Mouse (Mus musculus) heart, postnatal 10 days (tissue): ENCODE measurements around the gene Supt5. TPM values are rescaled to one million over a fixed set of nuclear protein-coding genes. Genes with fewer than 3 reads are reported as not detected.
"Not testable (repeated sequence)": the region's sequence is repeated elsewhere in the genome, so short reads cannot be mapped to it uniquely, and the experiment has no call there.

Experiments
- DNase-seq, 2 experiments: peaks; one replicate each; pipeline ENCODE4 v3.0.0; 2021
- intact Hi-C: fragments of 180-260 bp; cut with DNase I; formaldehyde crosslinking; loops from one replicate; pipeline ENCODE4 v1.15.1; 2025
- total RNA-seq, 2 experiments: library from RNA; stranded (reverse); gene quantifications; 2 replicates each; pipeline ENCODE4 v1.2.3; 2021

The Supt5 gene
- total RNA-seq = 10 to 100 TPM; 60.7 to 61.1 TPM

DNA sequence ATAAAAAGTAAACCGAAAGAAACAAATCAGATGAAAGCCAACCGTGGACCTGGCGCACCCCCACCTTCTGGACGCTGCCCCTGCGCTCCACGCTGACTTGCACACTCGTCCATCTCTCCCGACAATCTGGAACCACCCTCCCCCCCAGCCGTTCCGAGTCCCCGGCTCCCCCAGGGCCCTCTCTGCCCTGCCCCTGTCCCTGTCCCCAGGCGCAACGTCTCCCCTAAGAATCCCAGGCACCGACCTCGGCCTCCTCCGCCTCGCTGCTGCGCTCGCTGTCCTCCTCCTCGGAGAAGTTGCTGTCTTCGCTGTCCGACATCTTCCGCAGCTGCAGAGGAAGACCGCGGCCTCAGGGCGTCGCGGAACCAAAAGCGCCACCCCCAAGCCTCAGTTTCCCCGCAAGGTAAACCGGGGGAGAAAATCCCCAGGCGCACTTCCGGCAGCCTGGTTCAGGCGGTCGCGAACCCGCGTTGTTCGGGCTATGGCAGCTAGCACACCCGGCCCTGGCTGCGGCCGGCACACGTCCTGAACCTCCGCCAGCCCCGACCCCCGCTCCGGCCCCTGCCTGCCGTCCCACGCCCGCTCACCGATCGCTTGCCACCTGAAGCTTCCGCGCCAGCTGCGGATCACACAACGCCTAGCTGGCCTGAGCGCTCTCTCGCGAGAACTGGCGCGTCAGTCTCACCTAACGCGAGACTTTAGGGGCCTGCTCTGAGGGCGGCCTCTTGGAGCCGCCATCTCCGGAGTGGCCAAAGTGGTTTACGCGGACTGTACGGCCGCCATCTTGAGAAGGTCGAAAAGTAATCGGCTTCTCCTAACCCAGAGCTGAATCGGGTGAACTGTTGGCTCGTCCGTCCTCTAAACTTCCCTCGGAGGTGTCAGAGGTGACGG is at the start of gene Supt5:
Supt5 (minus strand) TSS at position 639 of the 891 bp plus-strand sequence.
- DNase-seq = peak; percentile 98 to 99
- intact Hi-C loops = no loop called here

DNA sequence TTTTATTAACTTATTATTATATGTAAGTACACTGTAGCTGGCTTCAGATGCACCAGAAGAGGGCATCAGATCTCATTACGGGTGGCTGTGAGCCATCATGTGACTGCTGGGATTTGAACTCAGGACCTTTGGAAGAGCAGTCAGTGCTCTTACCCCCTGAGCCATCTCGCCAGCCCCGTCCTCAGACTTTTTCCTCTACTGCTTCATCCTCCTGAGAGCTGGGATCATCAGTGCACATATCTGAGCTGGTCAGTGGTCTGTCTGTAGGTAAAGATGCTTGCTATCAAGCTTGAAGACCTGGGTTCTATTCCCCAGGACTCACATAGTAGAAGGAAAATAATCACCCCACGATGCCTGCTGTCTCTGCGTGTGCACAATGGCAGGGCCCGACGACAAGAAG is 48.8 kb upstream of the Supt5 start:
- intact Hi-C loops, DNase-seq: not testable (repeated sequence)

DNA sequence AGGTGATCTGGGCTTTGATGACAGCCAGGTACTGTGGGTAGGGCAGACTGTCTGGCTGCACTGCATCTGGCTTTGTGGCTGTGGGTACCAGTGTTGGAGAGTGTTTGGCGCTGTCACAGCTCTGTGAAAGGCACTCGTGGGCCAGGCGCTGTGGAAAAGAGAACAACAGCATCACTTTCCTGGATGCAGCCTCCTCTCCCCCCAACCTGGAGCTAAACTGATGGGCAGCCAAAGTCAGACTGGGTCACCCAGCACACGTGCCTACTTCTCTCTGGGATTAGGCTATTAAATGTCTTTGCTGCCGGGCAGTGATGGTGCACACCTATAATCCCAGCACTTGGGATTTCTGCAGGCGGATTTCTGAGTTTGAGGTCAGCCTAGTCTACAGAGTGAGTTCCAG is 48.3 kb upstream of the Supt5 start:
- intact Hi-C loops = loop anchor here (1.0 kb wide), 1 partner anchor 14 kb away; no protein-coding TSS in a partner anchor
- DNase-seq = not testable (repeated sequence)

DNA sequence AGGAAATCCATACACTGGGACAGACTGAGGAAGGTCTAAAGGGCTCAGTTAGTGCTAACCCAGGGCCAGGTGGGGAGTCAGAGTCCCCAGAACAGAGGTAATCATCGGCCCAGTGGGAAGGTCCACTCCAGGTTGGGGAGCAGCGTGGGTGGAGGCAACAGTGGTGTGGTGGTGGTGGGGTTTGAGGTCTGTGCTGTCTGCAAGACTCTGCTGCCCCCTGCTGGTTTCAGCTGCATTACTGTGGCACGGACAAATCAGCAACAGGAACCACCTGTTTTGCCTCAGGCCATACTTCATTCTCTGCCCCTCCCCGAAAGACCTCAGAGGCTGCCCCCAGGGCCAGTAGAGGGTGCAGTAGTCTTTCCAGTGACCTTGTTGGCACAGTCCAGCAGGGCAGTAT is 47.9 kb upstream of the Supt5 start:
- intact Hi-C loops = loop anchor here (1.0 kb wide), 1 partner anchor 13 kb away; no protein-coding TSS in a partner anchor
- peak; percentile 88 to 94 for DNase-seq

DNA sequence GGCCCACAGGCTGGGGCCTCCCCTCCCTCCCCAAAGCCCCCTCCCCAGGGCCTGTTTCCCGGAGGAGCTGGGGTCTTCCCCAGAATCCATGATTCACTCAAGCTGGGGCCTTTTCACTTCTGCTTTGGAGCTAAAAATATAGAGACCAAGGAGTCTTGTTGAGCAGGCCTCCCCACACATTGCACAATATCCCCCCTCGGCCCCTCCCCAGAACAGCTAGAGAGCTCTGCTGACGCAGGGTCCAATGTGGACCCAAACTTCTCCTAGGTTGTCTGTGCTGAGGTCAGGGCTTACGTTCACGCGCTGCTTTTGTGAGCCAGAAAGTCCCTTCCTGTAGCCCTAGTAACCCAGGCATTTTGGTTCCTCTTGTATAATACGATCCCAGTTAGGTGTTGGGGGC is 47.5 kb upstream of the Supt5 start:
- peak; percentile 35 to 44 for DNase-seq
- intact Hi-C loops = loop anchor here (1.0 kb wide), 1 partner anchor 13 kb away; no protein-coding TSS in a partner anchor

DNA sequence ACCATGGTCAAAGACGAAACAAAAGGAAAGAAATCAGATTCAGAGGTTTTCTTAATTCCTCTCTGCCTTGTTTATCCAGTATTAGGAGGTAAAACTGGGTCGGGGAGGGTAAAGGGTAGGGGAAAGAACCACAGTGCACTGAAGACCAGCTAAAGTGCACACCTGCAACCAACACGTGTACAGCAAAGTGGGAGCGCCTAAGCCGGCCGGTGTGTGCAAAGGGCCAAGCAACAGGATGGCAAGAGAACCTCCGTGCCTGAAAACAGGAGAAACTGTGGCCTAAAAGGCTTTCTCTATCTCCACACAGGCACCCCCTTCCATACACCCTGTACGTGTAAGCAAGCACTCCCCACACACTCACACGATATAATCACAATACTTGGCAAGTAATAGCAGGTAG is 46.6 kb upstream of the Supt5 start:
- intact Hi-C loops = no loop called here

DNA sequence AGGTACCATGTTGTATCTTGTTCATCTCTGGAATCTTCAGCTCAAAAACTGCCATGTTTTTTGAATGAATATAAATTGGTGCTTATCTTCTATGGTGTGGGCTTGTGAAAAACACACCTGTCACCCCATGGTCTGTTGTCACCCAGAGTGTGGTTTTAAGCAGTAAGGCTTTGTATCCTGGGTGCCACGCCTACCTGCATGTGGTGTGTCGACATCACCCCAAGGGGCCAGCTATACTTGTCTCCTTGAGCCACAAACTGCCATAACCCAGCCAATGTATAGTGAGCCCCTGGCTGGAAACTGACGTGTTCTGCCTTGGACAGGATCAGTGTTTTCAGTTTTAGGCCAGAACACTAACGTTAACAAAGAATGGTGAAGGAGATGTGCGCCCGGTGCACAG is 45.6 kb upstream of the Supt5 start:
- DNase-seq = no peak

More for the DNA sequence above, 46.6 kb upstream of the Supt5 start:
- DNase-seq = no peak

DNA sequence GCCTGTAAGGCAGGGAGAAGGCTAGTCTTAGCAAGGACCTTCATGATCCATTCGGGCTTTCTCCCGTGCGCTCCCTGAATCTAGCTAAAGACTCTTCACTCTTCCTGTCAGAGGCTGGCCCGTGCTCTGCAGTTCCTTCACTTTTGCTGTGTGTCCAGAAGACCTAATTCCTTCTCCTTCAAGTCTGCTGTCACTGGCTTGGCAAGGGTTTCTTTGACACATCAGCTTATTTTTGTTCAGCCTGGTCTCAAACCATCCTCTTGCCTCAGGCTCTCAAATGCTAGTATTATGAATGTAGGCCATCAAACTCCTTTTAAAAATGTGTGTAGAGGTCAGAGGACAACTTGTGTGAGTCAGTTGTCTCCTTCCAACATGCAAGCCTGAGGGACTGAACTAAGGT is 45.1 kb upstream of the Supt5 start:
- DNase-seq = no peak
- intact Hi-C loops = no loop called here

More for the DNA sequence above, 45.6 kb upstream of the Supt5 start:
- intact Hi-C loops = no loop called here

DNA sequence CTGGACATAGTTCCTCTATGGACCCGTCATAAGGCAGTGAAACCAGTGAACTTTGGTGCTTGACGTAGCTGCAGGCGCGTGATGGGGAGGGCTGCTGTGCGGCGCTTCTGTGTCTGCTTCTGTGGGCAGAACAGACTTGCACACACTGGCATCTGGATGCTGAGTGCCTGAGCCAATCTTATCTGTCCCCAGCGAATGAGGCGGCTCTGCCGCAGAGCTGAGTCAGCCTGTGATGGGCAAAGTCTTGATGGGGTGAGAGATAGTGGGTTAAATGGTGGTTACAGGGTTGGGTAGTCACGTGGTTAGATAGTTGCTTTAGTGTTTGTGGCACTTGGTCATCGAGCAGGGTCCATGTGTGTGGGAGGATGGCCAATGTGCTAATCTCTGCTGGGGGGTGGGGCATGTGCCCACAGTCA is 44.4 kb upstream of the Supt5 start:
- intact Hi-C loops = no loop called here

DNA sequence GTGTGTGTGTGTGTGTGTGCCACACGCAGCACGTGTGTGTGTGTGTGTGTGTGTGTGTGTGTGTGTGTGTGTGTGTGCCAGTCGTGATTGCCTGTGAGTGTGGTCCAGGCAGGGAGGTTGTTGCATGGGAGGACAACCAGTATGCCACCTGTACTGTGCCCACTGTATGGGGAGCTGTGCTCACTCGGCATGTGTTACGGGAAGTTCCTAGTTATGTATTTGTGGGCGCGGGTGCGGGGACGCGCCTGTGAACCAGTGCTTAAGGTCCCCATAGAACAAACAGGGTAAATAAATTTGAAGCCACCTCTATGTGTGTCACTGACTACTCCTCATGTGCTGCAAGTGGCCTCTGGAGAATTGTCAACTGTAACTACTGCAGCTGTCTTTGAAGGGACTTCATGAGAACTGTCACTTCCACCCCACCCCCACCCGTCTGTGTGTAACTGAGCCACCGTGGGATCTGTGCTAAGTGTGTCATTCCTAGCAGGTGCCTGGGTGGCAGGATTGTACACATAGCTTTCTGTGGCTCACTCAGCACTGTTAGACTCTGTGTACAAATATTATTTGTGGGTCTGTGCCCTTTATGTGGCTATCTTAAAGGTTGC is 43.9 kb upstream of the Supt5 start:
- intact Hi-C loops = no loop called here
- no peak for DNase-seq

More for the DNA sequence above, 44.4 kb upstream of the Supt5 start:
- DNase-seq = peak; percentile 47 to 60

DNA sequence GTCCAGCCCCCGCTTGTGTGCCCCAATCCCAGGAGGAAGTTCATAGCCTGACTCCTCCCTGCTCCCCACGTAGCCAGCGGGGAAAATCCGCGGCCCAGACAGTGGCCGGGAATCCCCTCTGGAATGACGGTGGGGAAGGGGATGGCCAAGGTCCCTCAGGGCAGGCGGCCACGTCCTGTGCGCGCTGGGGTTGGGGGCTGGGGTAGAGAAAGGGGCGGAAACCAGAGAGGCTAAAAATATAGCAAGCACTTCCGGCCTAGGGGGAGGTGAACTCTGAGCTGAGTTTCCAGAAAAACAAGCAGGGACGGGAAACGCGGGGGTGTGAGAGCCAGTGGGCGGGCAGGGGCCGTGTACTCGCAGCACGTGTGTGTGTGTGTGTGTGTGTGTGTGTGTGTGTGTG is 43.4 kb upstream of the Supt5 start:
- DNase-seq = peak; percentile 93
- intact Hi-C loops = no loop called here

DNA sequence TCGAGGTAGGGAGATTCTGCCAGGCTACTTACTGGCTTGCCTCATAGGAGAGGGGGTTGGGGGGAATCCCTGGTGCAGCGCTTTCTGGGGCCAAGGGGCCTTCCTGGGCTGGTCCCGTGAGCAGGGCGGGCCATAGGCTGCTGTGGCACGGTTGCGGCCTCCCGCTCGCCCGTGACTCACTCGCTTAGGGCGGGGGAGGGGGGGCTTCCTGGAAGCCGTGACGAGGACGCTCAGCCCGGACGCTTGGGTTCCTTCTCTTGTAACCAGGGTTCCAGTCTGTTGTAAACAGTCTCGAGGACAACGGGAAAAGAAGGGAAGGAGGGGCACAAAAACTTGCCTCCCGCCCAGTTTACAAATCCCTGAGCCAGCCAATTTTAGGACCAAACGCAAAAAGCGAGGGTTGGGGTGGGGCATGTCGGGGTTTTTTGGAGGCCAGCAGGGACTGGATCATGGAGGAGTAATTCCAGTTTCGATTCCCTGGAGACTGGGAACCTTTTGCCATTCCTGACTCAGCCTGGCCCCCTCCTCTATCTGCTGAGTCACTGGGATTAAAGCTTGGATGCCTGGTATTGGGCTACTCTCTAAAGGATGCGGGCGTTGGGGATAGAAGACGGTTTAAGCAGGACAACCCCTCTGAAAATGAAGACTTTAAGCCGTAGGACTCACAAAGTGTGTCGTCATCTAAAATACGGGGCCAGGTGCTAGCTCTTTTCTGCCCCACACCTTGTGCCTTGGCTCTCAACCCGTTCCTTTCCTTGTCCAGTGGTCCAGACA is 42.7 kb upstream of the Supt5 start:
- peak; percentile 87 to 89 for DNase-seq
- intact Hi-C loops = no loop called here

DNA sequence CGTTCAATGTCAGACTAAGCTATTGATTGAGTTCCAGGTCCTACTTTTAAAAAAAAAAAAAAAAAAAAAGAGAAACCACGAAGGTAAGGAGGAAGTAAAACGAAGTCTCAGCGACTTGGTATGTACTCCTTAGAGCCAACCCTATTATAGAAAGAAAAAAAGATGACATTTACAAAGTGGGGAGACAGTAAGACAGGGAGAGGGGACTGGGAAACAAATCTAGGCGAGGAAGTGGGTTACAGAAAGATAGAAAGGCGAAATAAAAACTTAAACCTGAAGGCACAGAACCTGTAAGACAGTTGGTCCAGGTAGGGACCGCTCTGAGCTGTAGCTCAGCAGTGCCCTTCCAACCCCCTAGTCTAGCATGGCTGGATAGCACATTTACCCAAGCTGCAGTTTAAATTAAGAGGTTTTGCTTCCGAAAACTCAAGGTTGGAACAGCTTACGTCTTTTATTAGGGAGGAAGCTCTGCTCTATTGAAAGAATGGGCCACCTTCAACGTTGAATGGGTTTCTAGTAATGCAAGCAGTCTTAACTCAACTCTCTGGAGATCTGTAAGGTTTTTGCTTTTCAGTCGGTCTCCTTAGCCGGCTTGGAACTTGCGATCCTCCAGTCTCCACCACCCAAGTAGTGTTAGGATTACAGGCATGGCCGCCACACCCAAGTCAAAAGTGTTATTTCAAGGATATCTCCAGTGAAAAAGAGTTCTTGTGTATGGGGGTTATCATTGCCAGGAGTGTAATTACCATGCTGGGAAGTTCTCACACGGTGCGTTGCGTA is 41.9 kb upstream of the Supt5 start, which contains the start of gene Zfp36:
Zfp36 (minus strand) TSS at position 17 of the 780 bp plus-strand sequence.
- no peak for DNase-seq
- intact Hi-C loops = no loop called here

DNA sequence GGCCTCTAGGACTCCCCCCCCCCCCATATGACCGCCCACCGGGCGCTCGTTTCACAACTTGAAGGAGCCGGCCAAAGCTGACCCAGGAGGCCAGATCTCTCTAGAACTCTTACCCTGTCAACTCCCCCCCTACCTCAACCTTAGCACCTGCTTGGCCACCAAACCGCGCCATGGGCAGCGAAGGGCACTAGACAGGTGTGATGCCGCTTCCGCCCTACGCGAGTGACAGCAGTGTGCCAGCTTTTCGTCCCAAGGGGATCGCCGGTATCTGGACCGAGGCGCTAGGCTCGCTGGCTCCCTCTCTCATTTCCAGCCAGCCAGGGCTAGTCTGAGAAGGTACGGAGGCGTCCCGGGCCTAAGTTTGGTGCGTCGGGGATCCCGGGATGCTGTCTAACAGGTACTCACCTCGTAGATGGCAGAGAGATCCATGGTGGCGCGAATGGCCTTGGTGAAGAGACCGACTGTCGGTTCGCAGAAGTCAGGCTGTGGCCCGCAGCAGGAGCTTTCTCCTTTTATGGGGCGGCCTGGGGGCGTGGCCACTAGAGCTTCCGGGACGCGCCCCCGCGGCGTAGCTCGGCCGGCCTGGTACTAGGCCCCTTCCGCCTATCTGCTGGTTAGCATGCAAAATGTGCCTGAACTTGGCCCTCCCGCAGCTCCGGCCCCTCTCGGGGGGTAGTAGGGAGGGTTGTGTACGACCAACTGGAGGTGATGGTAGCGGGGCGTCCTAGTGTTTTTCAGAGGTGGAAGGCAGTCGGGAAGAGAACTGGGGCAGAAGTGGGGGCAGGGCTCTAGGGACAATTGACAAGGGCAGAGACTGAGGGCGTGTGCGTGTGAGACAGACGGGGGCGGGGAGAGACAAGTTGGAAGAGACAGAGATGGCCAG is 40.5 kb upstream of the Supt5 start:
- intact Hi-C loops = loop anchor here (10.0 kb wide), 1 partner anchor 576 kb away; no protein-coding TSS in a partner anchor
- peak; percentile 97 for DNase-seq

DNA sequence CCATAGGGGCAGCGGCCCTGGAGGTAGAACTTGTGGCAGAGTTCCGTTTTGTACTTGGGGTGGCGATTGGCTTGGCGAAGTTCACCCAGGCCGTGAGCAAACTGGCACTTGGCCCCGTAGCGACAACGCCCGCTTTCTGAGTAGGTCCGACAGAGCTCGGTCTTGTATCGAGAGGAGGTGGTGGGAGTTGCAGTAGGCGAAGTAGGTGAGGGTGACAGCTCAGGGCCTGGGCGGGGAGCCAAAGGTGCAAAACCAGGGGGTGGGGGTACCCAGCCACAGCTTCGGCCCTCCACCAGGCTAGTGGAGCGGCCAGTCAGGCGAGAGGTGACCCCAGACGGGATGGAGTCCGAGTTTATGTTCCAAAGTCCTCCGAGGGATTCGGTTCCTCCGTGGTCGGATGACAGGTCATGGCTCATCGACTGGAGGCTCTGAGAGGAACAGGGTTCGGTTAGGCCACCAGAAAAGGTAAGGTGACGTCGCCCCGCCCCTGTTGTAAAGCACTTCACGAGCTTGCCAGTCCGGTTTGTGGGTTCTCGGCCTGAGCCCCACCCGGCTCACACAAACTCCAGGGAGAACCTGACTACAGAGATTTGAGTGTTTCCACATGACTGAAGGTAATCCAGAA is 39.6 kb upstream of the Supt5 start:
- intact Hi-C loops = loop anchor here (10.0 kb wide), 1 partner anchor 577 kb away; no protein-coding TSS in a partner anchor

DNA sequence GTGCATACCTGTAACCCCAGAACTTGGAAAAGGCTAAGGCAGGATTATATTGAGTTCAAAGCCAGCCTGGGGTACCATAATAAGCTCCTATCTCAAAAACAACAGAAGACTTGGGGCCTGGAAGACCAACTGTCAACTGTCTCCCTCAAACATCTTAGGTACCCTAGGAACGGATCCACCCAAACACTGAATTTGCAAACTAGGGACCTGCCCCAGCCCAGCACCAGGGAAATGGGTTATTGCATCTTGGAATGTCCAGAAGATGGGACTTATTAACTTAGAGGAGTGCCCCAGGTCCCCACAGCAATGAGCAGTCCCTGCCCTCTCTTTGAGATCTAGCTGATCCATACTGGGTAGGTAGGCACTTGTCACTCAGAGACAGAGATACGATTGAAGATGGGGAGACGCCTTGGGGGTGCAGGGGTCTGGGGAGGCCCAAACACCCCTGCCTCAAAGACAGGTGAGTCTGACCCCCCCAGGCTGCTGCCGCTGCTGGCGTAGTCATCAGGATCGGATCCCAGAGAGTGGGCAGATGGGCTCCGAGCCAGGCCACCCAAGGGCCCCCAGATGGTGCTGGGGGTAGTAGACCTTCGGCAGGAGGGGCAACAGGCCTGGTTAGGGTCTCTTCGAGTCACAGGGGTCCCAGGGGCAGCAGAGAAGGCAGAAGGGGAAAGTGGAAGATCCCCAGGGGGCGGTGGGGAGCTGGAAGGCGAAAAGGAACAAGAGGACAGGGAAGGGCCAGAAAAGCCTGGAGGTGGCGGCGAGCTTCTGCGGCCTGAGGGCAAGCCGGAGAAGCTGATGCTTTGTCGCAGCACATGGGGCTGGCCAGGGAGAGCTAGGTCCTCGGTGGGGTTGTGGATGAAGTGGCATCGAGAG is 38.9 kb upstream of the Supt5 start:
- peak; percentile 28 to 41 for DNase-seq
- intact Hi-C loops = loop anchor here (10.0 kb wide), 1 partner anchor 577 kb away; no protein-coding TSS in a partner anchor

More for the DNA sequence above, 39.6 kb upstream of the Supt5 start:
- DNase-seq = peak; percentile 72 to 76
